Mouse (Mus musculus): ENCODE measurements at regions not wholly inside any gene's neighbourhood (a gene's known extent, or its start where the extent isn't known, plus 50 kb on each side); places are given as distances from the start of the nearest gene placed in this dataset.

DNA sequence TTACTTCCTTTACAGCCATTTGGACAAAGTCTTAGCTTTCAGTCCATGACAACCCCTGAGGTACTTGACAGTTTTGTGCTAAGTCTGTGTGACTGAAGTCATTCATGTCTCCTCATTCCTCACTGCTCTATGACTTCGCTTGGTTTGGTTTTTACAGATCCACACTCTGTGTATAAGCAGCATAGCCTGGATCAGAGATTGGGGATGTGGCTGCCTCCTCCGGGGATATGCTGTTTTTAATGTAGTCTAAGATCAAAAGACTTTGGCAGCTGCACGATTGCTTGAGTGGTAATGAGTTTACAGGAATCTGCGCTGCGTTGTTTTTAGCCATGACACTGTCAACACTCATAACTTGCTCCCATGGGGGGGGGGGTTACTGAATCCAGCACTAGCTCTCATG lies 269.3 kb upstream of the Bmp2 start:
- TF ChIP-seq CTCF (IDR thresholded peaks at IDR 0.05; ENCODE audit: extremely low read depth, insufficient read depth, low read length) (no peak), POLR2A (IDR thresholded peaks at IDR 0.05; ENCODE audit: extremely low read depth, insufficient read depth, low read length) (no peak)
